Mouse (Mus musculus) hindbrain, embryonic 14.5 days (tissue): Measurements from ENCODE around the gene Tanc1. TPM values are rescaled to one million over a fixed set of nuclear protein-coding genes. Genes with fewer than 3 reads are reported as not detected.
A peak's percentile ranks its signal among the peaks of the same experiment; 100 is the strongest.

Experiments
- ATAC-seq: fragments of 200-750 bp; cut with Nextera tagmentation; 2 replicates; pipeline ENCODE4 v1.8.0; 2017; ENCODE audit warnings: moderate number of reproducible peaks, mild to moderate bottlenecking, moderate TSS enrichment, moderate library complexity; ENCODE audit not compliant: low FRiP score
- DNase-seq: peaks from one replicate; pipeline ENCODE4 v3.0.0-alpha.2; 2015; ENCODE audit warnings: low spot score
- H3K27ac ChIP-seq: fragments of 300-500 bp; sonication (generic); 2 replicates; pipeline ENCODE4 v1.5.1; 2014; ENCODE audit warnings: mild to moderate bottlenecking, moderate library complexity
- H3K27me3 ChIP-seq: fragments of 300-500 bp; sonication (generic); 2 replicates; pipeline ENCODE4 v1.6.1; 2014; ENCODE audit warnings: mild to moderate bottlenecking, low read length, mixed read lengths; ENCODE audit not compliant: control insufficient read depth, insufficient read depth
- H3K36me3 ChIP-seq: fragments of 300-500 bp; sonication (generic); replicated peaks from 2 replicates; pipeline ENCODE4 v1.6.1; 2014; ENCODE audit not compliant: control insufficient read depth, insufficient read depth
- H3K4me1 ChIP-seq: fragments of 300-500 bp; sonication (generic); replicated peaks from 2 replicates; pipeline ENCODE4 v1.6.1; 2014; ENCODE audit warnings: antibody characterized with exemption, low read length, mixed read lengths; ENCODE audit not compliant: control insufficient read depth, insufficient read depth
- H3K4me2 ChIP-seq: fragments of 300-500 bp; sonication (generic); replicated peaks from 2 replicates; pipeline ENCODE4 v1.6.1; 2014; ENCODE audit warnings: mild to moderate bottlenecking, moderate library complexity
- H3K4me3 ChIP-seq: fragments of 300-500 bp; sonication (generic); replicated peaks from 2 replicates; pipeline ENCODE4 v1.5.1; 2014; ENCODE audit warnings: mild to moderate bottlenecking, low read length
- H3K9ac ChIP-seq: fragments of 300-500 bp; sonication (generic); 2 replicates; pipeline ENCODE4 v1.6.1; 2014
- H3K9me3 ChIP-seq: fragments of 300-500 bp; sonication (generic); 2 replicates; pipeline ENCODE4 v1.6.1; 2016; ENCODE audit warnings: low read length; ENCODE audit not compliant: control insufficient read depth
- WGBS: fragments of 180-500 bp; shearing (Covaris S2); extraction: QIAGEN DNeasy Blood & Tissue Kit; methylation state at CpG from one replicate; pipeline ENCODE4 v1.1.7; 2014; 5-methylcytosine and 5-hydroxymethylcytosine counted together
- polyA plus RNA-seq: library from polyadenylated mRNA; unstranded; fragments of >200 nt; fragmentation: Nextera tagmentation; extraction: Ambion mirVana; gene quantifications from 2 replicates; pipeline ENCODE4 v1.2.1, GENCODE M21; 2014

Gene Tanc1
- polyA plus RNA-seq, 1 experiment from 2014 or later, result 7.9 TPM

- no peak for DNase-seq
- 70% methylated on average over 16 of the region's 16 CpGs for WGBS
These were observed 73.2 kb downstream of the Tanc1 start for GRCm38 (mm10) chr2:59684864-59685605.

GRCm38 (mm10) chr2:59685606-59685950 is 73.7 kb downstream of the Tanc1 start:
- Histone ChIP-seq H3K9me3 (no peaks in the 10 kb centered on the region), H3K9ac (no peak overlapping the region), H3K36me3 (no peaks in the 10 kb centered on the region), H3K4me1 (no peaks in the 10 kb centered on the region), H3K27ac (no peak overlapping the region), H3K4me3 (no peak overlapping the region), H3K4me2 (no peak overlapping the region), H3K27me3 (no peaks in the 10 kb centered on the region)
- ATAC-seq (no peak), DNase-seq (no peak)
- WGBS, result 96% methylated on average over 4 of the region's 4 CpGs

More at GRCm38 (mm10) chr2:59684864-59685605, 73.2 kb downstream of the Tanc1 start:
- no peaks in the 10 kb centered on the region for H3K27me3 ChIP-seq
- no peaks in the 10 kb centered on the region for H3K9me3 ChIP-seq
- H3K4me3 ChIP-seq, result no peak overlapping the region
- no peak overlapping the region for H3K9ac ChIP-seq
- H3K4me1 ChIP-seq, result no peaks in the 10 kb centered on the region
- ATAC-seq, result no peak
- H3K27ac ChIP-seq, result no peak overlapping the region
- no peaks in the 10 kb centered on the region for H3K36me3 ChIP-seq
- H3K4me2 ChIP-seq, result no peak overlapping the region

DNA sequence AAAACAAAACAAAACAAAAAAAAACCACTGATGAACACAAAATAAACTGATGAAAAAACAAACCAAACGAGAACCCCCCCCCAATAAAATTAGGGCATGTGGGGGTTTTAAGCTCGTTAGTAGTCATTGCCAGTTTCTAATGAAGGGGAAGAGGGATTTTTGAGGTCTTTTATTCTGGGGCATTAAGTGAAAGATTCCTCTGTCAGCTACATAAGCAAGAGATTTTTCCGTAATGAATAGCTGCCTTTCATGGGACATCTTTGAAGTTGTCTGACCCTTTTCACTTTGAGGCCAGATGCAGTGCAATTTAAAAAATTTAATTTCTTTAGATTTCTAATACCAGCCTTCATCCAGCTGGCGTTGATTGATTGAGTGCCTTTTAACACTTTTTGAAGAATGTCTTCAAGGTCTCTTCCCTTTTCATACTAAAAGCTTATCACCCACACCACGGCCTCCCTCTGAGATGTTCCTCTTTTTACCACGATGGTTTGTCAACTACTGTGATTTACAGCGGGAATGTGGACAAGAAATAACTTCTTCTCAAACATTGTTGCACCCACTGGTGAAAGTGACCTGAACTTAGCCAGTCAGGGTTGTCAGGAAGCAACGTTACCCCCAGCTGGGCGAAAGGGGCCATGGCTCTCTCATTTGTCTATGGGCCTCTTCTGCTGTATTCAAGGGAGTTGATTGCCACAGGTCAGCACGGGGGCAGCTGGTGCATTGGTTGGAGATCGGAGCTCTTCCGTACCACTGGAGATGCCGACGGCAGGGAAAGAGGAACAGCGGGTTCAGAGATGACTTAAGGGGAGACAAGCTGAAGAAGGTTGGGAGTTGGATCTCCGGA is 76.6 kb downstream of the Tanc1 start:
- no peak for DNase-seq
- Histone ChIP-seq H3K27me3 (no peaks in the 10 kb centered on the region), H3K36me3 (no peaks in the 10 kb centered on the region), H3K4me1 (no peaks in the 10 kb centered on the region), H3K9me3 (no peaks in the 10 kb centered on the region), H3K4me2 (no peak overlapping the region), H3K9ac (no peak overlapping the region), H3K27ac (no peak overlapping the region), H3K4me3 (no peak overlapping the region)
- ATAC-seq, result no peak
- WGBS, result 36% methylated on average over 16 of the region's 16 CpGs

GRCm38 (mm10) chr2:59691112-59691511 is 79.3 kb downstream of the Tanc1 start:
- H3K27ac ChIP-seq, result no peak overlapping the region
- H3K9ac ChIP-seq, result no peak overlapping the region
- H3K9me3 ChIP-seq, result no peaks in the 10 kb centered on the region
- no peaks in the 10 kb centered on the region for H3K36me3 ChIP-seq
- no peak overlapping the region for H3K4me3 ChIP-seq
- no peak overlapping the region for H3K4me2 ChIP-seq
- no peaks in the 10 kb centered on the region for H3K4me1 ChIP-seq
- WGBS, result 74% methylated on average over 4 of the region's 4 CpGs
- no peaks in the 10 kb centered on the region for H3K27me3 ChIP-seq
- ATAC-seq (no peak), DNase-seq (no peak)

- H3K36me3 ChIP-seq, result no peaks in the 10 kb centered on the region
- H3K9me3 ChIP-seq, result no peaks in the 10 kb centered on the region
- no peak overlapping the region for H3K4me2 ChIP-seq
- ATAC-seq (no peak), DNase-seq (no peak)
- no peak overlapping the region for H3K9ac ChIP-seq
- WGBS, result 86% methylated on average over 5 of the region's 5 CpGs
- no peak overlapping the region for H3K4me3 ChIP-seq
- peaks cover 9% of the 10 kb centered on the region for H3K4me1 ChIP-seq
- no peaks in the 10 kb centered on the region for H3K27me3 ChIP-seq
- no peak overlapping the region for H3K27ac ChIP-seq
These were observed 81.6 kb downstream of the Tanc1 start for GRCm38 (mm10) chr2:59693473-59693872.

GRCm38 (mm10) chr2:59697123-59697522 is 85.3 kb downstream of the Tanc1 start:
- WGBS, result 84% methylated on average over 3 of the region's 3 CpGs

DNA sequence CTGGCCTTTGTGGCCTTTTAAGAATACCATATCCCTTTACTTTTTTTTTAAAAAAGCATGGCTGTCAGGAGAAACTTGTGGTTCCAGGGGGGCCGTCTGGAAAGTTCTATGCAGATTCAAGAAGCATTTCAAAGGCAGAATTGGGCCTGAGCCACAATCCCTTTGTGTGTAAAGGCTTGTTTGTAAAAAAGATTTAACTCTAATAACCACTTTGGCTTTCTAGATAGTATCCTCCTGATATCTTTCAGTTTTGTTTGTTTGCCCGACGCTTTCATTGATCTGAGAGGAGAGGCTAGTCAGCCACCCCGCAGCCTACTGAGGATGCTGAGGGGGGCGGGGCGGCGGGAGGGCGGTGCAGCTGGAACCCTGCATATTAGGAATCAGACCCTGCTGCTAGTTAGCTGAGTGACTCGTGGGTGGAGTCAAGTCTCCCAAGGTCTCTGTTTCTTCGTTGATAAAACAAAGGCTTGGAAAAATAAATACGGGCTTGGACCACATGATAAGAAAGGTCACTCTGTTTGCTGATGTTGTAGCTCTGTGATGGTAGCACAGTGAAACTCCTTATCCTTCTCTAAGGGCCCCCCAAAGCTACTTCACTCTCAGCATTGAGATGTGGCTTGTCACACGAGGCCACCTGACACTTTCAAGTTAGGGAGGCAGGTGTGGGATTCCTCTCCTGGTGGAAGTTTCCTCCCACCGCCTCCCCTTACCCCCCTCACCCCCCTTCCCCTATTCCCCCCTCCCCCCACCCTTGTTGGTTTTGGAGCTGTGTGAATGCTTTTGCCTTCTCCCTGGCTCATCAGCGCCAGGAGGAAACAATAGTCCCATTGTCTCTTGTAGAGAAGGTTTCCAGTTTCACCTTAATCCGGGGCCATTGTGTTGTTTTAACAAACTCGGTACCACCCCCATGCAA is 86.1 kb downstream of the Tanc1 start:
- ATAC-seq, result peak; percentile 85
- H3K9ac ChIP-seq, result peak overlapping the region; percentile 10; the same call in 1 of the 2 replicates
- 4% methylated on average over 15 of the region's 16 CpGs for WGBS
- no peaks in the 10 kb centered on the region for H3K9me3 ChIP-seq
- H3K4me3 ChIP-seq, result peak overlapping the region; percentile 16
- H3K36me3 ChIP-seq, result no peaks in the 10 kb centered on the region
- H3K4me2 ChIP-seq, result peak overlapping the region; percentile 47
- no peak for DNase-seq
- H3K4me1 ChIP-seq, result peaks cover 17% of the 10 kb centered on the region
- peak overlapping the region; percentile 61; the same call in 1 of the 2 replicates for H3K27ac ChIP-seq
- H3K27me3 ChIP-seq, result no peaks in the 10 kb centered on the region

More at GRCm38 (mm10) chr2:59697123-59697522, 85.3 kb downstream of the Tanc1 start:
- Histone ChIP-seq H3K36me3 (no peaks in the 10 kb centered on the region), H3K9ac (no peak overlapping the region), H3K9me3 (no peaks in the 10 kb centered on the region), H3K4me1 (peaks cover 17% of the 10 kb centered on the region), H3K4me3 (no peak overlapping the region), H3K27ac (no peak overlapping the region), H3K27me3 (no peaks in the 10 kb centered on the region), H3K4me2 (no peak overlapping the region)
- ATAC-seq, result no peak
- DNase-seq, result no peak

- Histone ChIP-seq H3K27me3 (no peaks in the 10 kb centered on the region), H3K36me3 (no peaks in the 10 kb centered on the region), H3K9ac (no peak overlapping the region), H3K27ac (peak overlapping the region; percentile 26; the same call in 1 of the 2 replicates), H3K9me3 (no peaks in the 10 kb centered on the region), H3K4me2 (peak overlapping the region; percentile 47; the same call in 1 of the 2 replicates), H3K4me3 (no peak overlapping the region), H3K4me1 (peaks cover 17% of the 10 kb centered on the region)
- ATAC-seq (no peak), DNase-seq (no peak)
- WGBS, result 32% methylated on average over 7 of the region's 7 CpGs
These were observed 86.9 kb downstream of the Tanc1 start for GRCm38 (mm10) chr2:59698635-59699300.
